Mouse (Mus musculus): ENCODE data around the gene Ecsit.

DNA sequence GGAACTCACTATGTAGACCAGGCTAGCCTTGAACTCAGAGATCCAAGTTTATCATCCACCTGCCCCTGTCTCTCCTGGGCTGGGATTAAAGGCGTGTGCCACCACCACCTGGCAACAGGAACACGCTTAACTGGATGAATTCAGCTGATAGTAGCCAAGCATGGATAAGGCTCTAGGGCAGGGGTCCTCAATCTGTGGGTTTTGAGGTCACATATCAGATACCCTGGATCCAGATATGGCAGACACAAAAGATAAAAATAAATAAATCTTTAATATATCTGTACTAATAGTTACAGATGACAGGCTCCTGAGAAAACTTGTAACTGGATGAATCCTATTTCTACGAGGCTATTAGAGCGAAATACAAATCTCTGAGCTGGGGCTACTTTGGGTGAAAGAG, 30.4 kb upstream of the Ecsit start:
- TF ChIP-seq CTCF (IDR thresholded peaks at IDR 0.05; ENCODE audit: extremely low read depth, insufficient read length, insufficient replicate concordance, low read depth, low read length) (no peak), POLR2A (IDR thresholded peaks at IDR 0.05; ENCODE audit: low read depth, low read length) (no peak)

Measured in small intestine, adult 2 months (tissue).